In genomic region chr11:4703688-4704071, GRCm38 (mm10) we compare ENCODE assay signal across 8 mouse cellular contexts. TPM values are rescaled to one million over a fixed set of nuclear protein-coding genes. Genes with fewer than 3 reads are reported as not detected.
A peak's percentile ranks its signal among the peaks of the same experiment; 100 is the strongest.
DNase-seq lines count a peak whose midpoint lies in the region; ATAC-seq and TF ChIP-seq lines count a peak whose summit lies in the region.

No protein-coding gene starts in this region.

- H3K4me1 ChIP-seq in heart, adult 2 months (ENCODE audit: control insufficient read depth, insufficient read depth, low read length): no peaks in the 10 kb centered on the region; the same call in 1 of the 2 replicates
- H3K4me1 ChIP-seq in E14TG2a.4 (replicated peaks; ENCODE audit: low read depth, low read length): peaks cover 63% of the 10 kb centered on the region
- H3K4me1 ChIP-seq in forebrain, postnatal 0 days (ENCODE audit: insufficient read depth): peaks cover 8% of the 10 kb centered on the region

- intact Hi-C loops in heart, adult 2 months (cut with DNase I): loop anchor here (5.0 kb wide), 2 partner anchors 111 to 196 kb away; partner anchors contain the start of gene Mtmr3

- TF ChIP-seq EP300 in heart, adult 2 months (IDR thresholded peaks at IDR 0.05; ENCODE audit: insufficient read depth, low read depth, low read length): no peak

- no peak for TF ChIP-seq POLR2A in heart, adult 2 months (IDR thresholded peaks at IDR 0.05; ENCODE audit: insufficient read depth, low read depth, low read length)

- DNase-seq in heart, adult 2 months: no peak
- no peak for DNase-seq in heart, adult 9 months (ENCODE audit: low spot score in 2 of 2)
- DNase-seq in forebrain, postnatal 0 days: no peak
- no peak for DNase-seq in retina, postnatal 1 day
- DNase-seq in kidney, adult 9 months: no peak
- DNase-seq in ovary, adult 18-20 months (ENCODE audit: low spot score): no peak

- ATAC-seq in forebrain, postnatal 0 days: no peak

- no peaks in the 10 kb centered on the region for H3K9me3 ChIP-seq in E14TG2a.4 (ENCODE audit: low read length)
- no peaks in the 10 kb centered on the region for H3K9me3 ChIP-seq in forebrain, postnatal 0 days (ENCODE audit: low read length)

- peak overlapping the region; percentile 86 for H3K4me3 ChIP-seq in heart, adult 2 months
- H3K4me3 ChIP-seq in E14TG2a.4 (replicated peaks; ENCODE audit: low read length) (peak overlapping the region; percentile 95), macrophage (ENCODE audit: inconsistent target) (peak overlapping the region; percentile 96)
- H3K4me3 ChIP-seq in forebrain, postnatal 0 days (ENCODE audit: low read depth, low read length): peak overlapping the region; percentile 79

- no peaks in the 10 kb centered on the region; the same call in 1 of the 2 replicates for H3K79me2 ChIP-seq in heart, adult 2 months (replicated peaks; ENCODE audit: control insufficient read depth, insufficient read depth, low read length)
- H3K79me2 ChIP-seq in macrophage (ENCODE audit: inconsistent target): peaks cover 49% of the 10 kb centered on the region

- no peaks in the 10 kb centered on the region for H3K27me3 ChIP-seq in heart, adult 2 months (ENCODE audit: control insufficient read depth, insufficient read depth, low read length)
- H3K27me3 ChIP-seq in E14TG2a.4 (ENCODE audit: insufficient read depth, low read length): no peaks in the 10 kb centered on the region
- no peaks in the 10 kb centered on the region for H3K27me3 ChIP-seq in forebrain, postnatal 0 days (ENCODE audit: insufficient read depth, low read length)

- peak overlapping the region; percentile 85 for H3K4me2 ChIP-seq in forebrain, postnatal 0 days (ENCODE audit: low read depth)

- peak overlapping the region; percentile 96 for H3K27ac ChIP-seq in heart, adult 2 months
- H3K27ac ChIP-seq in forebrain, postnatal 0 days (ENCODE audit: low read depth, low read length): peak overlapping the region; percentile 76
- peak overlapping the region; percentile 69 for H3K27ac ChIP-seq in macrophage

- peaks cover 5% of the 10 kb centered on the region for H3K36me3 ChIP-seq in heart, adult 2 months (ENCODE audit: control insufficient read depth, insufficient read depth, low read length)
- H3K36me3 ChIP-seq in E14TG2a.4 (ENCODE audit: insufficient read depth, low read length) (peaks cover 24% of the 10 kb centered on the region), macrophage (ENCODE audit: inconsistent target) (0 out of 2 replicates have a peak, but pooled peaks cover 7% of the 10 kb centered on the region)
- peaks cover 12% of the 10 kb centered on the region for H3K36me3 ChIP-seq in forebrain, postnatal 0 days (ENCODE audit: insufficient read depth)

- no peak for TF ChIP-seq CTCF in heart, adult 2 months (IDR thresholded peaks at IDR 0.05)
- TF ChIP-seq CTCF in E14TG2a.4 (conservative IDR thresholded peaks at IDR 0.05; ENCODE audit: low read length): no peak
- TF ChIP-seq CTCF in forebrain, postnatal 0 days (IDR thresholded peaks at IDR 0.05; ENCODE audit: low read depth): no peak

- H3K9ac ChIP-seq in heart, adult 2 months (ENCODE audit: low read depth, low read length): peak overlapping the region; percentile 87
- peak overlapping the region; percentile 82 for H3K9ac ChIP-seq in forebrain, postnatal 0 days

- WGBS in heart, adult 2 months: 3% methylated on average over 12 of the region's 12 CpGs
- 5% methylated on average over 12 of the region's 12 CpGs for WGBS in forebrain, postnatal 0 days
- WGBS in macrophage (ENCODE audit: missing documents): 2% methylated on average over 12 of the region's 12 CpGs

RNA-seq across cellular contexts. Expression of gene Uqcr10, which starts 0.5 kb away (rescaled TPM):
- total RNA-seq in heart, adult 2 months (2021): 1,000 to 10,000 TPM; 1,404 to 1,617 TPM
- polyA plus RNA-seq in heart, adult 2 months (2012; rRNA removed): 2,007 and 2,149 TPM in 2 replicates
- 171 and 220 TPM in 2 replicates for total RNA-seq in forebrain, postnatal 0 days (2014; rRNA removed)
- 797 and 1,037 TPM in 2 replicates for polyA plus RNA-seq in forebrain, postnatal 0 days (2015; fragmentation: Nextera tagmentation; extraction: Ambion mirVana)
- total RNA-seq in macrophage (2018; cell fraction: chromatin; rRNA removed): 10 to 100 TPM in 9 of 26 experiments, 1 to 10 TPM in 15, not detected in 2; 2.2 to 35.8 (median 6.8) TPM
- 100 to 1,000 TPM; 201 to 297 (median 244) TPM for total RNA-seq in macrophage (2018; cell fraction: cytosol; rRNA removed)
- total RNA-seq in macrophage (2018; cell fraction: nucleus; rRNA removed): 10 to 100 TPM in 25 of 26 experiments, 1 to 10 TPM in 1; 9.3 to 60.2 (median 26.6) TPM
- polyA plus RNA-seq in macrophage (2018): 160 to 375 TPM (median 326 TPM) in 3 replicates

RNA-seq across cellular contexts. Expression of gene Zmat5, which starts 0.8 kb away (rescaled TPM):
- total RNA-seq in heart, adult 2 months (2021): 10 to 100 TPM; 22.2 to 26.3 TPM
- 32.1 and 36.2 TPM in 2 replicates for polyA plus RNA-seq in heart, adult 2 months (2012; rRNA removed)
- 20.6 and 29.5 TPM in 2 replicates for total RNA-seq in forebrain, postnatal 0 days (2014; rRNA removed)
- 62.6 and 78.7 TPM in 2 replicates for polyA plus RNA-seq in forebrain, postnatal 0 days (2015; fragmentation: Nextera tagmentation; extraction: Ambion mirVana)
- total RNA-seq in macrophage (2018; cell fraction: chromatin; rRNA removed): 10 to 100 TPM in 9 of 26 experiments, 1 to 10 TPM in 13, not detected in 4; 1.2 to 17.5 (median 9.1) TPM
- 10 to 100 TPM; 22.8 to 45.6 (median 36.7) TPM for total RNA-seq in macrophage (2018; cell fraction: cytosol; rRNA removed)
- 10 to 100 TPM in 7 of 26 experiments, 1 to 10 TPM in 19; 3.0 to 15.8 (median 7.5) TPM for total RNA-seq in macrophage (2018; cell fraction: nucleus; rRNA removed)
- polyA plus RNA-seq in macrophage (2018): 12.8 to 30.5 TPM (median 29.0 TPM) in 3 replicates

RNA-seq across cellular contexts. Expression of gene Cabp7, which starts 42.9 kb away (rescaled TPM):
- not detected for total RNA-seq in heart, adult 2 months (2021)
- polyA plus RNA-seq in heart, adult 2 months (2012; rRNA removed): not detected in 2 replicates
- 5.3 and 5.5 TPM in 2 replicates for total RNA-seq in forebrain, postnatal 0 days (2014; rRNA removed)
- 1.3 and 1.6 TPM in 2 replicates for polyA plus RNA-seq in forebrain, postnatal 0 days (2015; fragmentation: Nextera tagmentation; extraction: Ambion mirVana)
- total RNA-seq in macrophage (2018; cell fraction: chromatin; rRNA removed): not detected
- total RNA-seq in macrophage (2018; cell fraction: cytosol; rRNA removed): not detected
- total RNA-seq in macrophage (2018; cell fraction: nucleus; rRNA removed): not detected
- polyA plus RNA-seq in macrophage (2018): 0.04 TPM in 1 of 3 replicates, not detected in the others
